Mouse (Mus musculus) ES-E14 (cell line): ENCODE data around the gene Degs1.

ENCODE experiments used
- CHD2 ChIP-seq: IDR thresholded peaks from 2 replicates; pipeline ENCODE4 v1.6.1; 2014; ENCODE audit warnings: mild to moderate bottlenecking, low read depth, low read length, inconsistent platforms
- MAFK ChIP-seq: IDR thresholded peaks from 2 replicates; pipeline ENCODE4 v1.6.1; 2014; ENCODE audit warnings: mild to moderate bottlenecking, low read depth, low read length, inconsistent platforms; ENCODE audit not compliant: insufficient read depth

- TF ChIP-seq CHD2 (no peak), MAFK (no peak)
Observed at GRCm38 (mm10) chr1:182309403-182309802, 26.8 kb upstream of the Degs1 start.
